Mouse (Mus musculus): ENCODE measurements around the gene Hrh1. TPM values are rescaled to one million over a fixed set of nuclear protein-coding genes. Genes with fewer than 3 reads are reported as not detected.
A peak's percentile ranks its signal among the peaks of the same experiment; 100 is the strongest.

Gene Hrh1
- 10 to 100 TPM; 21.4 to 27.1 TPM for total RNA-seq (2021)

- intact Hi-C loops (cut with DNase I), result loop anchor here (5.0 kb wide), 2 partner anchors 50 kb away; no protein-coding TSS in a partner anchor
- DNase-seq (ENCODE audit: low spot score in 2 of 2), result peak in 1 of 2 experiments; percentile 49
Measured at GRCm38 (mm10) chr6:114397691-114398217, at the start of gene Hrh1. Gene Hrh1 (plus strand): TSS chr6:114397936.

- peak in 1 of 2 experiments; percentile 80 for DNase-seq (ENCODE audit: low spot score in 2 of 2)
- intact Hi-C loops (cut with DNase I), result no loop called here
Measured at GRCm38 (mm10) chr6:114354635-114355034, 43.1 kb upstream of the Hrh1 start.

GRCm38 (mm10) chr6:114358171-114358570, 39.6 kb upstream of the Hrh1 start:
- DNase-seq (ENCODE audit: low spot score in 2 of 2), result peak in 1 of 2 experiments; percentile 34
- intact Hi-C loops (cut with DNase I), result no loop called here

- intact Hi-C loops (cut with DNase I), result no loop called here
- no peak for DNase-seq (ENCODE audit: low spot score in 2 of 2)
Measured at GRCm38 (mm10) chr6:114362355-114362754, 35.4 kb upstream of the Hrh1 start.

- intact Hi-C loops (cut with DNase I), result no loop called here
- no peak for DNase-seq (ENCODE audit: low spot score in 2 of 2)
Measured at GRCm38 (mm10) chr6:114363740-114364139, 34.0 kb upstream of the Hrh1 start.

- intact Hi-C loops (cut with DNase I), result loop anchor here (5.0 kb wide), 1 partner anchor 83 kb away; no protein-coding TSS in a partner anchor
- DNase-seq (ENCODE audit: low spot score in 2 of 2), result no peak
Measured at GRCm38 (mm10) chr6:114364734-114365133, 33.0 kb upstream of the Hrh1 start.

- intact Hi-C loops (cut with DNase I), result loop anchor here (5.0 kb wide), 1 partner anchor 81 kb away; no protein-coding TSS in a partner anchor
- DNase-seq (ENCODE audit: low spot score in 2 of 2), result no peak
Measured at GRCm38 (mm10) chr6:114366191-114366590, 31.5 kb upstream of the Hrh1 start.

GRCm38 (mm10) chr6:114367681-114368080, 30.1 kb upstream of the Hrh1 start:
- peak; percentile 76 to 94 for DNase-seq (ENCODE audit: low spot score in 2 of 2)
- intact Hi-C loops (cut with DNase I), result loop anchor here (1.0 to 5.0 kb wide), 2 partner anchors 19 to 80 kb away; no protein-coding TSS in a partner anchor

GRCm38 (mm10) chr6:114368196-114368595, 29.5 kb upstream of the Hrh1 start:
- DNase-seq (ENCODE audit: low spot score in 2 of 2), result peak in 1 of 2 experiments; percentile 52
- intact Hi-C loops (cut with DNase I), result loop anchor here (5.0 kb wide), 1 partner anchor 79 kb away; no protein-coding TSS in a partner anchor

GRCm38 (mm10) chr6:114372741-114373140, 25.0 kb upstream of the Hrh1 start:
- DNase-seq (ENCODE audit: low spot score in 2 of 2), result peak in 1 of 2 experiments; percentile 57
- intact Hi-C loops (cut with DNase I), result no loop called here

- DNase-seq (ENCODE audit: low spot score in 2 of 2), result no peak
- intact Hi-C loops (cut with DNase I), result no loop called here
Measured at GRCm38 (mm10) chr6:114380872-114381271, 16.9 kb upstream of the Hrh1 start.

GRCm38 (mm10) chr6:114387320-114387719, 10.4 kb upstream of the Hrh1 start:
- no peak for DNase-seq (ENCODE audit: low spot score in 2 of 2)
- intact Hi-C loops (cut with DNase I), result no loop called here

GRCm38 (mm10) chr6:114387855-114388254, 9.9 kb upstream of the Hrh1 start:
- DNase-seq (ENCODE audit: low spot score in 2 of 2), result no peak
- intact Hi-C loops (cut with DNase I), result no loop called here

GRCm38 (mm10) chr6:114390129-114390528, 7.6 kb upstream of the Hrh1 start:
- DNase-seq (ENCODE audit: low spot score in 2 of 2), result no peak
- intact Hi-C loops (cut with DNase I), result no loop called here

- intact Hi-C loops (cut with DNase I), result loop anchor here (5.0 kb wide), 2 partner anchors 48 to 52 kb away; no protein-coding TSS in a partner anchor
Measured at GRCm38 (mm10) chr6:114394982-114395381, 2.8 kb upstream of the Hrh1 start.

GRCm38 (mm10) chr6:114396605-114397004, 1.1 kb upstream of the Hrh1 start:
- DNase-seq (ENCODE audit: low spot score in 2 of 2), result no peak
- intact Hi-C loops (cut with DNase I), result loop anchor here (5.0 kb wide), 2 partner anchors 49 to 51 kb away; no protein-coding TSS in a partner anchor

More at GRCm38 (mm10) chr6:114394982-114395381, 2.8 kb upstream of the Hrh1 start:
- DNase-seq (ENCODE audit: low spot score in 2 of 2), result no peak

- intact Hi-C loops (cut with DNase I), result loop anchor here (5.0 kb wide), 2 partner anchors 50 kb away; no protein-coding TSS in a partner anchor
- DNase-seq (ENCODE audit: low spot score in 2 of 2), result no peak
Measured at GRCm38 (mm10) chr6:114397280-114397679, 456 bp upstream of the Hrh1 start.

GRCm38 (mm10) chr6:114398626-114399025, 890 bp downstream of the Hrh1 start:
- peak in 1 of 2 experiments; percentile 83 for DNase-seq (ENCODE audit: low spot score in 2 of 2)
- intact Hi-C loops (cut with DNase I), result loop anchor here (5.0 kb wide), 2 partner anchors 49 to 51 kb away; no protein-coding TSS in a partner anchor

GRCm38 (mm10) chr6:114400387-114400786, 2.7 kb downstream of the Hrh1 start:
- intact Hi-C loops (cut with DNase I), result loop anchor here (5.0 kb wide), 1 partner anchor 297 kb away; no protein-coding TSS in a partner anchor
- DNase-seq (ENCODE audit: low spot score in 2 of 2), result no peak

- intact Hi-C loops (cut with DNase I), result loop anchor here (5.0 kb wide), 1 partner anchor 296 kb away; no protein-coding TSS in a partner anchor
- DNase-seq (ENCODE audit: low spot score in 2 of 2), result no peak
Measured at GRCm38 (mm10) chr6:114400841-114401240, 3.1 kb downstream of the Hrh1 start.

GRCm38 (mm10) chr6:114402161-114402560, 4.4 kb downstream of the Hrh1 start:
- intact Hi-C loops (cut with DNase I), result loop anchor here (5.0 kb wide), 1 partner anchor 295 kb away; no protein-coding TSS in a partner anchor
- DNase-seq (ENCODE audit: low spot score in 2 of 2), result no peak
